Mouse (Mus musculus) midbrain, embryonic 11.5 days (tissue): ENCODE measurements around the gene Pced1b. TPM values are rescaled to one million over a fixed set of nuclear protein-coding genes. Genes with fewer than 3 reads are reported as not detected.
A peak's percentile ranks its signal among the peaks of the same experiment; 100 is the strongest.

ENCODE experiments used
- ATAC-seq: fragments of 200-750 bp; cut with Nextera tagmentation; 2 replicates; pipeline ENCODE4 v1.8.0; 2017; ENCODE audit warnings: moderate TSS enrichment, moderate library complexity; ENCODE audit not compliant: low FRiP score
- DNase-seq: peaks from one replicate; pipeline ENCODE4 v3.0.0; 2015; ENCODE audit warnings: low spot score; ENCODE audit errors: missing footprints
- H3K27ac ChIP-seq: fragments of 300-500 bp; sonication (generic); 2 replicates; pipeline ENCODE4 v1.5.1; 2014; ENCODE audit warnings: low read depth, low read length
- H3K27me3 ChIP-seq: fragments of 300-500 bp; sonication (generic); 2 replicates; pipeline ENCODE4 v1.6.1; 2014; ENCODE audit warnings: mild to moderate bottlenecking, low read length, moderate library complexity, mixed read lengths; ENCODE audit not compliant: control insufficient read depth, insufficient read depth
- H3K36me3 ChIP-seq: fragments of 300-500 bp; sonication (generic); 2 replicates; pipeline ENCODE4 v1.6.1; 2014; ENCODE audit warnings: mild to moderate bottlenecking, low read length, moderate library complexity, mixed read lengths; ENCODE audit not compliant: control insufficient read depth, insufficient read depth
- H3K4me1 ChIP-seq: fragments of 300-500 bp; sonication (generic); 2 replicates; pipeline ENCODE4 v1.6.1; 2014; ENCODE audit warnings: low read length; ENCODE audit not compliant: control insufficient read depth, insufficient read depth
- H3K4me2 ChIP-seq: fragments of 300-500 bp; sonication (generic); 2 replicates; pipeline ENCODE4 v1.6.1; 2014; ENCODE audit warnings: mild to moderate bottlenecking, moderate library complexity
- H3K4me3 ChIP-seq: fragments of 300-500 bp; sonication (generic); 2 replicates; pipeline ENCODE4 v1.5.1; 2014; ENCODE audit warnings: low read depth, low read length
- H3K9ac ChIP-seq: fragments of 300-500 bp; sonication (generic); 2 replicates; pipeline ENCODE4 v1.6.1; 2014; ENCODE audit warnings: low read length
- H3K9me3 ChIP-seq: fragments of 300-500 bp; sonication (generic); 2 replicates; pipeline ENCODE4 v1.6.1; 2016; ENCODE audit warnings: low read length; ENCODE audit not compliant: control insufficient read depth
- WGBS: fragments of 180-500 bp; shearing (Covaris S2); extraction: QIAGEN DNeasy Blood & Tissue Kit; methylation state at CpG from one replicate; pipeline ENCODE4 v1.1.7; 2014; 5-methylcytosine and 5-hydroxymethylcytosine counted together
- polyA plus RNA-seq: library from polyadenylated mRNA; unstranded; fragments of >200 nt; fragmentation: Nextera tagmentation; extraction: Ambion mirVana; gene quantifications from 2 replicates; pipeline ENCODE4 v1.2.1, GENCODE M21; 2014

Gene Pced1b
- polyA plus RNA-seq, 1 experiment from 2014 or later, result 4.0 TPM

GRCm38 (mm10) chr15:97262251-97262650, 15.3 kb downstream of the Pced1b start:
- Histone ChIP-seq H3K4me2 (no peak overlapping the region), H3K27ac (no peak overlapping the region), H3K4me1 (no peaks in the 10 kb centered on the region), H3K9ac (no peak overlapping the region), H3K9me3 (no peaks in the 10 kb centered on the region), H3K4me3 (no peak overlapping the region), H3K36me3 (no peaks in the 10 kb centered on the region), H3K27me3 (no peaks in the 10 kb centered on the region)
- 74% methylated on average over 9 of the region's 9 CpGs for WGBS
- no peak for ATAC-seq
- DNase-seq, result no peak

- no peaks in the 10 kb centered on the region for H3K36me3 ChIP-seq
- H3K27ac ChIP-seq, result no peak overlapping the region
- H3K9ac ChIP-seq, result no peak overlapping the region
- no peaks in the 10 kb centered on the region for H3K4me1 ChIP-seq
- DNase-seq (no peak), ATAC-seq (no peak)
- H3K4me2 ChIP-seq, result no peak overlapping the region
- H3K27me3 ChIP-seq, result no peaks in the 10 kb centered on the region
- H3K4me3 ChIP-seq, result no peak overlapping the region
- 87% methylated on average over 14 of the region's 14 CpGs for WGBS
- no peaks in the 10 kb centered on the region for H3K9me3 ChIP-seq
These were observed 19.4 kb downstream of the Pced1b start for GRCm38 (mm10) chr15:97266236-97266845.

DNA sequence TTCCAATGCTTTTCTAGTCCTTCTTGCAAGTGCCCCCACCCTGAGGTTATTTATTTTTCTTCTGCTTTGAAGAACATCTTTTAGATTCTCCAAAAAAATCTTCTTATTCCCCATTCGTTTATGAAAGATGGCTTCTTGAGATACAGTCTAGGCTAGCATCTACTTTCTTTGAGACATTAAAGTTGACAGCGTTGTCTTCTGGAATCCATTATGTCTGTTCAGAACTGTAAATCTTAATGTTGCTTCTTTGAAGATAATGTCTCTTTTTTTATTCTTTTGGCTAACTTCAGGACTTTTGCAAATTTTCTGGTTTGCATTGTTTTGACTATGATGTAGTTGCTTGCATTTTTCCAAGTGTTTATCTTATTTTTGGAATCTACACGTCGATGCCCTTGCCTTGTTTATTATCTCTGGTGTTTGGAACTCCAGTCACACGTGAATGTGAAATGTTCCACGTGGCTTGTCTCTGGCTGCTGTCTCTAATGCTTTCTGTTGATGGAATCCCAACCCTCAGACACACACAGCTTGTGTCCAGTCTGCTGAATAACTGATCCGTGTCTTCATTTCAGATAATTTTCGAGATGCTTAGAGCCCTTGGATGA, 20.3 kb downstream of the Pced1b start:
- 73% methylated on average over 8 of the region's 8 CpGs for WGBS
- no peaks in the 10 kb centered on the region for H3K27me3 ChIP-seq
- no peaks in the 10 kb centered on the region for H3K9me3 ChIP-seq
- H3K4me2 ChIP-seq, result no peak overlapping the region
- no peaks in the 10 kb centered on the region for H3K4me1 ChIP-seq
- no peak overlapping the region for H3K9ac ChIP-seq
- DNase-seq, result no peak
- no peaks in the 10 kb centered on the region for H3K36me3 ChIP-seq
- no peak for ATAC-seq
- no peak overlapping the region for H3K4me3 ChIP-seq
- H3K27ac ChIP-seq, result no peak overlapping the region

DNA sequence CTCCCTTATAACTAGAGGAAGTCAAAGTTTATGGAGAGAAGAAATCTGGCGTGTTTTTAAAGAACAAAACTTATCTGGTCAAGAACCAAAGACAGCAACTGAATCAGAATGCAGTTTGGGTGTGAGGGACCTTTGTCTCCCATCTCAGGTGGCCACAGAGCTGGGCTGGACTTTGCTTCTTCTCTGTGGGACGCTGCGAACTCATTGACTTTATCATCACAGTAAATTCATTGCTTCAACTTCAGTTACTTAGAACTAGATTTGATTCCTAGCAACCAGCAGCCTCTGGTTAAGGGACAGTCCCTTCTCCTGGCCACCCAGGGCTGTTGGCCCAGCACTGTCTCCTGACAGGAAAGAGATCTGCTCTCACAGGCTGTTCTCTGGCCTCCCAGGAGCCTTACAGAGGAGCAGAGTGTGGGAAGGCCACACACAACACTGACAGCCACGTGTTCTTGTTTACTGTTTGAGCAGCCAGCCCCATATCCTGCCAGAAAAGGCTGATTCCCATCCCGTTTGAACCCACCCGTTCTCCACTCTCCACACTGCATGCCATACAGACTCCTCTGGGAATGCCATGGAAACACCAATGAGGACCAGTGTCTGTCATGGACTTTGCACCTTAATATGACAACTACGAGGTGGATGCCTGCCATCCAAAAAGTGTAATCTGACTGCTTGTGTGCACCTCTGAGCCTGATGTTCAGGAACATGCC, 25.2 kb downstream of the Pced1b start:
- Histone ChIP-seq H3K4me2 (no peak overlapping the region), H3K36me3 (no peaks in the 10 kb centered on the region), H3K4me1 (peaks cover 3% of the 10 kb centered on the region; the same call in 1 of the 2 replicates), H3K9me3 (no peaks in the 10 kb centered on the region), H3K4me3 (no peak overlapping the region), H3K9ac (no peak overlapping the region), H3K27ac (no peak overlapping the region), H3K27me3 (no peaks in the 10 kb centered on the region)
- ATAC-seq (no peak), DNase-seq (peak; percentile 75)
- WGBS, result 48% methylated on average over 7 of the region's 7 CpGs

DNA sequence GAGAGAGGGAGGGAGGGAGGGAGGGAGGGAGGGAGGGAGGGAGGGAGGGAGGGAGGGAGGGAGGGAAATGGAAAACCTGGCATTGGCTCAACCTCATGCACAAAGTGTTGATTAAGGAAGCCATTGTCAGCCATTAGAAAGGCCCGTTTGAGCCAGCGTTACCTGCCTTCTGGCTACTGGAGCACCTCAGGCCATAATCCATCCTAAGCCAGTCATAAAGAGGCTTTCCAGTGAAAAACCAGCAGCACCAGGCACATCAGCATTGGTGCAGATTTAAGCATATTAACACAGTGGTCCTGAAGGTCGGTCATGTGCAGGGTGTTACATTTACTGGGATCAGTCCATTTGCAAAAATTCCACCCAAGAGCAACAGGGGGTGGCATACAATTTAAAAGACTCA, 25.9 kb downstream of the Pced1b start:
- ATAC-seq (no peak), DNase-seq (peak; percentile 69)
- Histone ChIP-seq H3K9me3 (no peaks in the 10 kb centered on the region), H3K4me2 (no peak overlapping the region), H3K4me1 (peaks cover 3% of the 10 kb centered on the region; the same call in 1 of the 2 replicates), H3K36me3 (no peaks in the 10 kb centered on the region), H3K27me3 (no peaks in the 10 kb centered on the region), H3K9ac (no peak overlapping the region), H3K4me3 (no peak overlapping the region), H3K27ac (no peak overlapping the region)
- 81% methylated on average over 3 of the region's 3 CpGs for whole genome bisulfite sequencing

DNA sequence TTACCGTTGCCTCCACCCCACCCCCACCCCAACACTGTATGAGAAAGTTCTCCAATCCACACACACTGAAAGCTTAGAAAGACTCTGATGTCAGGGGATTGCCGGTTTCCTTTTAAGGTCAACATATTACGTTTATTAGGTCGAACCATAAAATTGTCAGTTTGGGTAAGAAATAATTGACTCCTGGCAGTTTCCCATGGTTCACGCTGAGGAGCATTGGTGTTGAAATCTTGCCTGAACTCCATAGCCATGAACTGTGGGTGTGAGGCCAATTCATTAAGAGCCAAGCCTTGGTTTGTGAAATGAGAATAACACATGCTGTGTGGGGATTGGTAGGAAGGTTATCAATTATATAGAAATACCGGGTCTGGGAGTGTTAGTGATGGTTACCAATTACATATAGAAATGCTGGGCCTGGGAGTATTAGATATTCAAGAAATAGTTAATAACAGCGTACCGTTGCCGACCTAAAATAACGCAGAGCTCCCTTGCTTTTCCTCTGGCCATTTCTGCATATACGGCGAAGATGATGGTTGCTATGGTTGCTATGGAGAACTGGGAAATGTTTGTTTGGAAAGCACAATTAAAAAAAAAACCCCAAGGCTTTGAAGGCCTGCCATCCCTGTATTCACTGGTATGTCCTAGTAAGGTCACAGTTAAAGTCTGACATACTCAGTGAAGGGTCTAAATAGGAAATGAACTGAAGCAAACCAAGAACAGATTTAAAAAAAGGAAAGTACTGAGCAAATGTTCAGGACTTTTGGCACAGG, 28.9 kb downstream of the Pced1b start:
- DNase-seq (no peak), ATAC-seq (no peak)
- 91% methylated on average over 12 of the region's 12 CpGs for WGBS
- Histone ChIP-seq H3K27ac (no peak overlapping the region), H3K4me1 (peaks cover 3% of the 10 kb centered on the region; the same call in 1 of the 2 replicates), H3K4me3 (no peak overlapping the region), H3K4me2 (no peak overlapping the region), H3K9ac (no peak overlapping the region), H3K9me3 (no peaks in the 10 kb centered on the region), H3K27me3 (no peaks in the 10 kb centered on the region), H3K36me3 (no peaks in the 10 kb centered on the region)

GRCm38 (mm10) chr15:97276660-97277153, 29.8 kb downstream of the Pced1b start:
- H3K9ac ChIP-seq, result no peak overlapping the region
- no peaks in the 10 kb centered on the region for H3K9me3 ChIP-seq
- WGBS, result 71% methylated on average over 20 of the region's 20 CpGs
- H3K27ac ChIP-seq, result no peak overlapping the region
- no peaks in the 10 kb centered on the region for H3K36me3 ChIP-seq
- no peak overlapping the region for H3K4me3 ChIP-seq
- H3K4me1 ChIP-seq, result peaks cover 3% of the 10 kb centered on the region; the same call in 1 of the 2 replicates
- H3K27me3 ChIP-seq, result no peaks in the 10 kb centered on the region
- DNase-seq (no peak), ATAC-seq (peak; percentile 59; the same call in 1 of the 2 replicates)
- H3K4me2 ChIP-seq, result no peak overlapping the region

DNA sequence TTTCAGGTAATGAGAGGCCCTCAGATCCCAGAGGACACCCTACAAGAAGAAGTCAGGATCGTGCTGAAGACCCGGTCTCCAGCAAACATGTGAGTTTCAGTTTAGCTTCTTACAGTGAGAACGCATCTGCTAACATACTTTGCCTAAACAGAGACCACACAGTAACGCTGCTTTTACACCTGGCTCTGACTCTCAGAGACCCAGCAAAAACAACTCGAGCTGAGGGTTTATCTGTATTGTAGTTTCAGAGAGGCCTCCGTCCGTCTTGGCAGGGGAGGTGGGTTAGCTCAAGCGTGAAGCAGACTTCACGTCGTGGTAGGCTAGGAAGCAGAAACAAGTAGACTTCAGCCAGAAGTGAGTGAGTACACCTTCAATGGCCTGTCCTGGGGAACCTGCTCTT, 30.4 kb downstream of the Pced1b start:
- Histone ChIP-seq H3K9ac (no peak overlapping the region), H3K27me3 (no peaks in the 10 kb centered on the region), H3K36me3 (no peaks in the 10 kb centered on the region), H3K4me1 (peaks cover 7% of the 10 kb centered on the region), H3K4me2 (no peak overlapping the region), H3K27ac (no peak overlapping the region), H3K4me3 (no peak overlapping the region), H3K9me3 (no peaks in the 10 kb centered on the region)
- DNase-seq (no peak), ATAC-seq (no peak)
- WGBS, result 71% methylated on average over 10 of the region's 10 CpGs
